Mouse (Mus musculus) embryonic facial prominence, embryonic 15.5 days (tissue): ENCODE measurements around the gene Xxylt1. TPM values are rescaled to one million over a fixed set of nuclear protein-coding genes. Genes with fewer than 3 reads are reported as not detected.
A peak's percentile ranks its signal among the peaks of the same experiment; 100 is the strongest.

Experiments
- ATAC-seq: fragments of 200-750 bp; cut with Nextera tagmentation; 2 replicates; pipeline ENCODE4 v1.8.0; 2017; ENCODE audit warnings: low read depth, moderate TSS enrichment; ENCODE audit not compliant: insufficient number of reproducible peaks, low FRiP score, low TSS enrichment
- H3K27ac ChIP-seq: fragments of 300-500 bp; sonication (generic); replicated peaks from 2 replicates; pipeline ENCODE4 v1.5.1; 2015; ENCODE audit warnings: mild to moderate bottlenecking, inconsistent platforms
- H3K27me3 ChIP-seq: fragments of 300-500 bp; sonication (generic); 2 replicates; pipeline ENCODE4 v1.6.1; 2015; ENCODE audit warnings: inconsistent platforms
- H3K36me3 ChIP-seq: fragments of 300-500 bp; sonication (generic); 2 replicates; pipeline ENCODE4 v1.6.1; 2015; ENCODE audit warnings: mild to moderate bottlenecking, inconsistent platforms
- H3K4me1 ChIP-seq: fragments of 300-500 bp; sonication (generic); 2 replicates; pipeline ENCODE4 v1.6.1; 2015; ENCODE audit warnings: inconsistent platforms
- H3K4me2 ChIP-seq: fragments of 300-500 bp; sonication (generic); replicated peaks from 2 replicates; pipeline ENCODE4 v1.6.1; 2015; ENCODE audit warnings: mild to moderate bottlenecking, inconsistent platforms
- H3K4me3 ChIP-seq: fragments of 300-500 bp; sonication (generic); replicated peaks from 2 replicates; pipeline ENCODE4 v1.5.1; 2015; ENCODE audit warnings: mild to moderate bottlenecking, inconsistent platforms
- H3K9ac ChIP-seq: fragments of 300-500 bp; sonication (generic); 2 replicates; pipeline ENCODE4 v1.6.1; 2015; ENCODE audit warnings: inconsistent platforms
- H3K9me3 ChIP-seq: fragments of 300-500 bp; sonication (generic); replicated peaks from 2 replicates; pipeline ENCODE4 v1.6.1; 2016; ENCODE audit warnings: inconsistent platforms
- WGBS: fragments of 180-500 bp; shearing (Covaris S2); methylation state at CpG from one replicate; pipeline ENCODE4 v1.1.7; 2015; 5-methylcytosine and 5-hydroxymethylcytosine counted together
- polyA plus RNA-seq: library from polyadenylated mRNA; unstranded; fragments of >200 nt; fragmentation: Nextera tagmentation; extraction: Ambion mirVana; gene quantifications from 2 replicates; pipeline ENCODE4 v1.2.1, GENCODE M21; 2015

Gene Xxylt1
- polyA plus RNA-seq, 1 experiment from 2014 or later: 18.3 TPM

DNA sequence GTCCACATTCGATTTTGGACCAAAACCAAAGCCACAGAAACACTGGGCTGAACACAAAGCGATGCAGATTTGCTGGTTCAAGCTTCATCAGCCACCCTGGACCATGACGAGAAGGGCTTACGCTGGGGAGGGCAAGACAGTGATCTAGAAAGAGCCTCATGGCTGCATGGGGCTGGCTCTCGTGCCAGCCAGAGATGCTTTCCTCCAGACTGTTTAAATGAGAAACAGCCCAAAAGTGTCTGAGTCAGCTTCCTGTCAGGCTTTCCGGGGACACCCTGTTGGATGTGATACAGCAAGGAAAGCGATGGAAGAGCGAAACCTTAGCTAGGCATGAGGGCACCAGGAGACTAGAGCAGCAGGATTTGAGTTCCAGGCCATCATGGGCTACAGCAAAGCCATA lies 4.8 kb downstream of the Xxylt1 start:
- 58% methylated on average over 8 of the region's 8 CpGs for WGBS
- Histone ChIP-seq H3K27ac (no peak overlapping the region; the same call in 1 of the 2 replicates), H3K9ac (no peak overlapping the region), H3K4me2 (no peak overlapping the region), H3K36me3 (0 out of 2 replicates have a peak, but pooled peaks cover 7% of the 10 kb centered on the region), H3K4me1 (peaks cover 23% of the 10 kb centered on the region), H3K9me3 (no peaks in the 10 kb centered on the region), H3K27me3 (no peaks in the 10 kb centered on the region), H3K4me3 (no peak overlapping the region)
- ATAC-seq: no peak

DNA sequence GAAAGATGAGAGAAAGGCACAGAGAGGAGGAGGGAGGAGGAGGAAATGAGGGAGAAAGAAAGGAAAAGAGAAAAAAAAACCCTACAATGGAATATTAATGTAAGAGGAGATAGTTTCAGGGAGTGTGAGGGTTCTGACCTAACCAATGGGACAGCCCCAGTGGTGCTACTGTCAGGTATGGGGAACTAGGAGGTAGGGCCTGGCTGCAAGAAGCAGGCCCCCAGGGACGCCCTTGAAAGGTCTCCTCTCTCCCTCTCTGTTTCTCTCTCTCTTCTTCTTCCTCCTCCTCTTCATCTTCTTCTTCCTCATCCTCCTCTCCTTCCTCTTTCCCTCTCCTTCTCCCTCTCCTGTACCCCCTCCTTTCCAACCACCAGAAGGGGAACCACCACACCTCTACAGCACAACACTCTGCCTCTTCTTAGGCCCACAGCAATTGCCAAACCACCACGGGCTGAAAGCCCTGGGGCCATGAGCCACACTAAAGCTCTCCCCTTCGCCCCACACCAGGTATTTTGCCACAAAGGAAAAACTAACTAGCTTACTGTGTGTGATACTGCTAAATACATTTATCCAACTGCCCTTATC lies 6.8 kb downstream of the Xxylt1 start:
- no peak overlapping the region for H3K4me3 ChIP-seq
- 70% methylated on average over 3 of the region's 3 CpGs for whole genome bisulfite sequencing
- H3K4me1 ChIP-seq: peaks cover 31% of the 10 kb centered on the region
- no peaks in the 10 kb centered on the region for H3K27me3 ChIP-seq
- no peak for ATAC-seq
- 0 out of 2 replicates have a peak, but pooled peaks cover 7% of the 10 kb centered on the region for H3K36me3 ChIP-seq
- no peak overlapping the region for H3K9ac ChIP-seq
- H3K4me2 ChIP-seq: no peak overlapping the region
- no peak overlapping the region for H3K27ac ChIP-seq
- no peaks in the 10 kb centered on the region for H3K9me3 ChIP-seq

DNA sequence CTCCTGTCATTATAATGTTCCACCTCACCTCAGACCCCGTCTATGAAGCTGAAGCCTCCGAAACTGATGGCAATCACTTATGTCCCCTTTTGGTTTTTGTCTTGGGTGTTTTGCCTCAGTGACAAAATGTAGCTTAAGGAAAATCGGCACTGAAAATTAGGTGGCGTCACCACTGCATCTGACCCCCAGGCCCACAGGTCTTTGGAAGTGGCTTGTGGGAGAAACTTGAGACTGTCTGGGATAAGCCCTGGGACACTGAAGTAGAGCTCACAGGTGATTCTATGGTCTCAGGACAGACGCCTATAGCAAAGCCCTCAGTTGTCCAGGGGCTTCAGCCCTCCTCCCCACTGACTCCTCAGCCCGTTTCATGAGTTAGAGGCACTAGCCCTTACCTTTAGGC lies 9.5 kb downstream of the Xxylt1 start:
- no peaks in the 10 kb centered on the region for H3K36me3 ChIP-seq
- no peaks in the 10 kb centered on the region for H3K27me3 ChIP-seq
- no peak overlapping the region for H3K27ac ChIP-seq
- WGBS: 82% methylated on average over 6 of the region's 6 CpGs
- ATAC-seq: no peak
- no peak overlapping the region for H3K9ac ChIP-seq
- no peaks in the 10 kb centered on the region for H3K9me3 ChIP-seq
- H3K4me1 ChIP-seq: peaks cover 36% of the 10 kb centered on the region
- no peak overlapping the region for H3K4me3 ChIP-seq
- no peak overlapping the region for H3K4me2 ChIP-seq

DNA sequence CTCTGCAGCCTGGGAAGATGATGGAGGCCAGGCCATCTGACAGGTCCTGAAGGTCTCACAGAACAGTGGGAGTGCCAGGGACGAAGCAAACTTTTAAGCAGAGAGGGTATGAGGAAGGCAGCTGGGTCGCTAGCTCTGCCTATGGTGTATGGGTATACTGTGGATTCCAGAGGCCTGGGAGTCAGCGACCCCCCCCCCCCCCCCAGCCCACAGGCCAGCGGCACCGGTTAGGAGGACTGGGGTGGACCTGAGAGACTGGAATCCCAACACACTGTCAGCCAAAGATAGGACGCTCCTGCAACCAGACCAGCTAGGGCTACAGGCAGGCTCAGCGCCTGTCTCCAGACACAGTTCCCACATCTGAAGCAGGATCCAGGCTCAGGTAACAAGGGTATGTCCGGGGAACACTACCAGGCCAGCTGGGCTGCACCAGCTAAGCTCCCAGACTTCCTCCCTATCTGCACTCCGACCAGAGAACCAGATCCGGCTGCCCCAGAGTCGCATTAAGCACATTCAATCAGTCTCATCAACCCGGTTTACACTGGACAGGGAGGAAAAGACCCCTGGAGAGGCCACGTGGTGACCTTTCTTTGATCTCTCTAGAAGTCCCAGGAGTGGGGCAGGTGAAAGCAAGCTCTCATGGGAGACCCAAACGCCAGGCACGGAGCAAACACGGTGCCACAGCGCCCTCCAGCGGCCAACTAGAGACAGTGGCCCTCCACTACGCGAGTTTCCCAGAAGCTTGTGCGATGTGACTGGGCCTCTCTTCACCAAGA lies 10.7 kb downstream of the Xxylt1 start:
- peaks cover 30% of the 10 kb centered on the region for H3K4me1 ChIP-seq
- H3K9me3 ChIP-seq: no peaks in the 10 kb centered on the region
- no peaks in the 10 kb centered on the region for H3K36me3 ChIP-seq
- no peak overlapping the region for H3K4me3 ChIP-seq
- peak overlapping the region; percentile 36 for H3K4me2 ChIP-seq
- no peaks in the 10 kb centered on the region for H3K27me3 ChIP-seq
- 15% methylated on average over 20 of the region's 21 CpGs for WGBS
- ATAC-seq: peak; percentile 31; the same call in 1 of the 2 replicates
- H3K27ac ChIP-seq: no peak overlapping the region
- H3K9ac ChIP-seq: no peak overlapping the region

GRCm38 (mm10) chr16:31069211-31070166 lies 11.7 kb downstream of the Xxylt1 start:
- no peak overlapping the region for H3K4me3 ChIP-seq
- H3K4me2 ChIP-seq: no peak overlapping the region
- 79% methylated on average over 14 of the region's 14 CpGs for WGBS
- no peak for ATAC-seq
- H3K9ac ChIP-seq: no peak overlapping the region
- no peak overlapping the region for H3K27ac ChIP-seq
- H3K4me1 ChIP-seq: peaks cover 30% of the 10 kb centered on the region
- H3K27me3 ChIP-seq: no peaks in the 10 kb centered on the region
- no peaks in the 10 kb centered on the region for H3K36me3 ChIP-seq
- no peaks in the 10 kb centered on the region for H3K9me3 ChIP-seq

DNA sequence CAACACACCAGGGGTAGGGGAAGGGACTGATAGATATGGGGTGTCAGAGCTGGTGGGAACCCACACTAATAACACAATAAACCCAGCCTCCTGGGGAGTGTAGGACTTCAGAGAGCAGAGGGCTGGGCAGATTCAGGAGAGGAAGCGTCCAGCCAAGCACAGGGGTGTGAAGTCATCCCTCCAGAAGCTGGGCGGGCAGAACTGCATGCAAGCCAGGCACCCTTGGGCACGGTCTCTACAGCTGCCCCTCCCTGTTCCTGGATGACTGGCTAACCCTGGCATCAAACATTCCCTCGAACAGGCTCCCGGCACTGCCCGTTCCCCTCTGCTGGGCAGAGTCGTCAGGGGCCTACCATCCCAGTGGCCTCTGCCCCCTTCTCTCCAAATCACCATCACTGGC lies 13.0 kb downstream of the Xxylt1 start:
- Histone ChIP-seq H3K4me3 (no peak overlapping the region), H3K27me3 (no peaks in the 10 kb centered on the region), H3K4me2 (no peak overlapping the region), H3K9me3 (no peaks in the 10 kb centered on the region), H3K36me3 (no peaks in the 10 kb centered on the region), H3K9ac (no peak overlapping the region), H3K4me1 (peaks cover 30% of the 10 kb centered on the region), H3K27ac (no peak overlapping the region)
- 81% methylated on average over 7 of the region's 7 CpGs for WGBS
- no peak for ATAC-seq

GRCm38 (mm10) chr16:31066344-31067098 lies 14.7 kb downstream of the Xxylt1 start:
- Histone ChIP-seq H3K27ac (peak overlapping the region; percentile 60; the same call in 1 of the 2 replicates), H3K4me3 (no peak overlapping the region), H3K36me3 (no peaks in the 10 kb centered on the region), H3K9ac (no peak overlapping the region), H3K27me3 (no peaks in the 10 kb centered on the region), H3K9me3 (no peaks in the 10 kb centered on the region), H3K4me1 (peaks cover 36% of the 10 kb centered on the region), H3K4me2 (0 out of 2 replicates have a peak overlapping the region, but pooled peaks have one; percentile 10)
- 45% methylated on average over 15 of the region's 15 CpGs for WGBS
- ATAC-seq: no peak

- no peak overlapping the region for H3K4me2 ChIP-seq
- no peaks in the 10 kb centered on the region for H3K27me3 ChIP-seq
- H3K36me3 ChIP-seq: no peaks in the 10 kb centered on the region
- 91% methylated on average over 6 of the region's 6 CpGs for WGBS
- peaks cover 27% of the 10 kb centered on the region for H3K4me1 ChIP-seq
- ATAC-seq: no peak
- H3K27ac ChIP-seq: no peak overlapping the region
- H3K9ac ChIP-seq: no peak overlapping the region
- H3K4me3 ChIP-seq: no peak overlapping the region
- H3K9me3 ChIP-seq: no peaks in the 10 kb centered on the region
Measured at GRCm38 (mm10) chr16:31064782-31065181, 16.4 kb downstream of the Xxylt1 start.

- WGBS: 73% methylated on average over 3 of the region's 3 CpGs
- no peak for ATAC-seq
- peaks cover 25% of the 10 kb centered on the region for H3K4me1 ChIP-seq
Measured at GRCm38 (mm10) chr16:31062918-31063317, 18.3 kb downstream of the Xxylt1 start.

DNA sequence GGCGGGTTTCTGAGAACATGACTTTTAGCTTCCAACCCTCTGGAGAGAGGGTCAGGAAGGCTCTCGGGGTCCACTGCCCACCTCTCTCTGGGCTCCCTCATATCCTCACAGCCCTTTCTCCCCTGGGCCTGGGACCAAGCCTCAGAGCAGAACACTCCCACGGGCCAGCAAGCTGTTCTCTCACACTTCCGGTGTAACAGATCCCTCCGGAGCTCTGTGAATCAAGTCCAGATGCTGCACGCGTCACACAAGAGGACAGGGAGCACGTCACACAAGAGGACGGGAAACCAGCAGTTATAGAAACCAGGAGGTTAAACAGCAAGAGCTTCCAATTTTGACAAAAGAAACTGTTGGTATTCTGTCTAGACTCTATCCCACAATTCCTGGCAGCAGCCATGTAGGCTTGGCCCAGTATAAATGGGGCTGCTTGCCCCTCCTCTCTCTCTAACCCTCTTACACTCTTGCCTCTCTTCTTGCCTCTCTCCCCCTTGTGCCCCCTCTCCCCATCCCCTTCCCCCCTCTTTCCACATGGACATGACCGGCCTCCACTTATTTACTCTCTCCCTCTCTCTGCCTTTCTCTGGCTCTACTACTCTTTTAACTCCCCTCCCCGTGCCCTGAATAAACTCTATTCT lies 19.9 kb downstream of the Xxylt1 start:
- 38% methylated on average over 11 of the region's 11 CpGs for WGBS
- Histone ChIP-seq H3K36me3 (no peaks in the 10 kb centered on the region), H3K27ac (peak overlapping the region; percentile 52), H3K9me3 (no peaks in the 10 kb centered on the region), H3K27me3 (no peaks in the 10 kb centered on the region), H3K4me1 (peaks cover 16% of the 10 kb centered on the region), H3K4me2 (no peak overlapping the region), H3K9ac (no peak overlapping the region), H3K4me3 (no peak overlapping the region)
- ATAC-seq: peak; percentile 72; the same call in 1 of the 2 replicates

More at GRCm38 (mm10) chr16:31062918-31063317, 18.3 kb downstream of the Xxylt1 start:
- Histone ChIP-seq H3K4me3 (no peak overlapping the region), H3K4me2 (no peak overlapping the region), H3K36me3 (no peaks in the 10 kb centered on the region), H3K9me3 (no peaks in the 10 kb centered on the region), H3K27me3 (no peaks in the 10 kb centered on the region), H3K27ac (no peak overlapping the region), H3K9ac (no peak overlapping the region)
